Mouse (Mus musculus): ENCODE results near the gene Rhox4a.
"Not testable (repeated sequence)": the region's sequence is repeated elsewhere in the genome, so short reads cannot be mapped to it uniquely, and the experiment has no call there.

Rhox4a gene

GRCm38 (mm10) chrX:37265038-37265437, at the start of gene Rhox4a:
Rhox4a (plus strand) TSS chrX:37265338.
- DNase-seq: not testable (repeated sequence)

GRCm38 (mm10) chrX:37222158-37222557, 43.0 kb upstream of the Rhox4a start, which contains the start of gene Rhox1:
Rhox1 (minus strand) TSS chrX:37222258.
- not testable (repeated sequence) for DNase-seq

- DNase-seq: not testable (repeated sequence)
Observed at GRCm38 (mm10) chrX:37244676-37245075, 20.5 kb upstream of the Rhox4a start, which contains the start of gene Rhox2a. Rhox2a (plus strand) TSS chrX:37244976.

- not testable (repeated sequence) for DNase-seq
Observed at GRCm38 (mm10) chrX:37249619-37250018, 15.5 kb upstream of the Rhox4a start, which contains the start of gene Rhox3a. Rhox3a (plus strand) TSS chrX:37249919.

All from thymus, postnatal 14 days (tissue).